Mouse (Mus musculus) brown adipose tissue, adult 24 weeks (tissue): ENCODE results near the gene Lrguk. TPM values are rescaled to one million over a fixed set of nuclear protein-coding genes. Genes with fewer than 3 reads are reported as not detected.

ENCODE experiments used
- H3K27ac ChIP-seq: fragments of 200-500 bp; replicated peaks from 2 replicates; pipeline ENCODE4 v1.5.1; 2012; ENCODE audit warnings: low read depth, mild to moderate bottlenecking, low read length
- H3K4me1 ChIP-seq: fragments of 200-500 bp; 2 replicates; pipeline ENCODE4 v1.6.1; 2012; ENCODE audit warnings: low read length, mixed read lengths; ENCODE audit not compliant: control insufficient read depth, insufficient read depth, insufficient read length
- H3K4me3 ChIP-seq: fragments of 200-500 bp; 2 replicates; pipeline ENCODE4 v1.5.1; 2012; ENCODE audit warnings: low read depth, mild to moderate bottlenecking, low read length, moderate library complexity; ENCODE audit not compliant: insufficient read depth
- polyA plus RNA-seq: library from polyadenylated mRNA; stranded (reverse); fragments of >200 nt; gene quantifications from 2 replicates; pipeline ENCODE4 v1.2.4, GENCODE M21; 2012; ENCODE audit not compliant: missing spikeins, insufficient read depth, insufficient read length

Gene Lrguk
- not detected in 2 replicates for polyA plus RNA-seq

DNA sequence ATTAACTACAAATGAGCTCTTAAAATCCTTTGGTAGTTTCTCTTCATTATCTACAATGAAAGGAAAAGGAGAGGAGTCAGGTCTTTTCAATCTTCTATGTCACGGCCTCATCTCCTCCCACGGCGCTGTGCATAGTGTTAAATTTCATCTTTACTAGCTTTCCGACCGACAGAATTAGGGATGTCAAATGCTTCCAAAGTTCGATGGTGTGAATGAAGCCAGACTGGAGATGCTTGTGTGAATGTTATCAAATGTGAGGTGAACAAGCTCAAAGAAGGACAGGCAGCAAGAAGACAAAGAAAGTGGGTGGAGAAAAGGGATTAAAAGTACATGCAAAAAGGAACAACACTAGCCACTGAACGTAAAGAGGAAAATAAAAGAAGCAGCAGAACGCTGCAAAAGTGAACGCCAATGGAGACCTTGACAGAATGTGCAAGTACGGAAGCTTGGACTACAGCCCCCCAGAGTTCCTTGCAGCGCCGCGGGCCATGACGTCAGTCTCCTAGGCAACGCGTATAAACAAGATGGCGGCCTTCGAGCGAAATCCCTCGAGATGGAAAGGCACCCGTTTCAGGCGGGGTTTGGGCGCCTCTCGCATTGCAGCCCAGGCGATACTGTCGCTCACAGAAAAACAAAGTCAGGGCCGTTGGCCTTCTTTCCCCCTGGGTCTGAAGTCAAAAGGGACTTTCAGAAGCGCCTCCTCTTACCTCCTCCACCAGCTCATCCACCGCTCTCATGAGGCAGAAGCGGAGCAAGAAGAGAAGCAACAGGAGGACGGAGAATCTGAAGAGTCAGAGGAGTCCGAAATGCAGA is at the start of gene Lrguk:
Lrguk (plus strand) TSS at position 516 of the 813 bp plus-strand sequence.
- H3K4me1 ChIP-seq = no peaks in the 10 kb centered on the region
- peak within 1 kb of the TSS; percentile 71 for H3K4me3 ChIP-seq
- no peak within 1 kb of the TSS for H3K27ac ChIP-seq

DNA sequence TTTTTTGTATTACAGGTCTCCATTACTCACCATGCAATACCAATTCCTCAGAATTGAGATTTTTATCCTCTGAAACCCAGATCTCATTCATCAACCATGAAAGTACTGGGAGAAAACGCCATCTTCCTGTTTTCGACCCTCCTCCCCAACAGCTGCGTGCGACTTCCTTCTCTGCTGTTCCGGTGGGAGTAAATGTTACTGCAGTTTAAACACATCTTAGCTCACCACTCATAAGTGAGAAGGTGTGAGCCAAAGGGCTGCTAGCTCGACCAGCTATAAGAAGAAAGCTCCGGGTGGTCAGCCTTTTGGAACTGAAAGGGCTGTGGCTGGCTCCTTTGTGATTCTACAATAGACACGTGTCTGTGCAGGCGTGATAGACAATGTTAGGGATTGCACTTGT is 46.5 kb upstream of the Lrguk start:
- Histone ChIP-seq H3K4me1 (no peaks in the 10 kb centered on the region), H3K4me3 (no peak overlapping the region), H3K27ac (no peak overlapping the region)

DNA sequence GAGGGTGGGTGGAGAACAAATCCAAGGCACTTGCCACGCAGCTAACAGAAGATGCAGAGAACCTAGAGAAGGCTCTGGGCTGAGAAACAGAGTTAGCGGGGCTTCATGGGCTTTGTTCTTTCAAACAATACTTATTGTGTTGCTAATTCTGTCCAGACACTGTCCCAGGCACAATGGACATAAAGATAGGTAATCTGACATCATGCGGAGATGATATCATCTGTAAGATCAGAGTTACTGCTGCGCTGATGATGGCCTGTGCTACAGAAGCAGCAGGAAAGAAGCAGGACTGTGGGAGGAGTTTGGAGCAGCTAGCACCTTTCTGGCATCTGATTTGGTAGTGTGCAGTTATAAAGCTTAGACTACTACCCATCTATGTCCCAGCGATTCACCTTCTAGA is 42.1 kb upstream of the Lrguk start:
- Histone ChIP-seq H3K4me1 (no peaks in the 10 kb centered on the region), H3K27ac (no peak overlapping the region), H3K4me3 (no peak overlapping the region)

GRCm38 (mm10) chr6:33992213-33993034 is 36.8 kb upstream of the Lrguk start:
- no peak overlapping the region for H3K4me3 ChIP-seq
- H3K4me1 ChIP-seq = no peaks in the 10 kb centered on the region
- no peak overlapping the region for H3K27ac ChIP-seq

DNA sequence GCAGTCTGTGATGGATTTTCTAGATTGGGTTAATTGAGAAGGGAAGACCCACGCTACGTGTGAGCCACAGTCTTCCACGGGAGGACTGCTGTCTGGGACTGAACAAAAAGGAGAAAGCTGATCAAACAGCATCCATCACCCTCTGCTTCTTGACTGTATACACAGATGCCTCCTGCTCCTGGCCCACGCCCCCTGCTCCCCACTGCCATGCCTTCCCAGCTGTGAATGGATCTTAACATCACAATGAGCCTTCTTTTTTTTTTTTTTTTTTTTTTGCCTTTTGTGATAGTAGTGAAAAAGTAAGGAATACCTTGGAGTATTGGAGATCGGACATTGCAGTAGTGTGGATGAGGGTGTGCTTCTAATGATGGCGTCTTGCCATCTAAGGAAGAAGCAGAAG is 35.4 kb upstream of the Lrguk start:
- Histone ChIP-seq H3K4me1 (no peaks in the 10 kb centered on the region), H3K4me3 (no peak overlapping the region), H3K27ac (no peak overlapping the region)

- Histone ChIP-seq H3K27ac (no peak overlapping the region), H3K4me3 (no peak overlapping the region), H3K4me1 (no peaks in the 10 kb centered on the region)
These were observed 30.7 kb upstream of the Lrguk start for GRCm38 (mm10) chr6:33998590-33998989.

GRCm38 (mm10) chr6:33999530-33999929 is 29.7 kb upstream of the Lrguk start:
- no peaks in the 10 kb centered on the region for H3K4me1 ChIP-seq
- no peak overlapping the region for H3K27ac ChIP-seq
- H3K4me3 ChIP-seq = no peak overlapping the region

DNA sequence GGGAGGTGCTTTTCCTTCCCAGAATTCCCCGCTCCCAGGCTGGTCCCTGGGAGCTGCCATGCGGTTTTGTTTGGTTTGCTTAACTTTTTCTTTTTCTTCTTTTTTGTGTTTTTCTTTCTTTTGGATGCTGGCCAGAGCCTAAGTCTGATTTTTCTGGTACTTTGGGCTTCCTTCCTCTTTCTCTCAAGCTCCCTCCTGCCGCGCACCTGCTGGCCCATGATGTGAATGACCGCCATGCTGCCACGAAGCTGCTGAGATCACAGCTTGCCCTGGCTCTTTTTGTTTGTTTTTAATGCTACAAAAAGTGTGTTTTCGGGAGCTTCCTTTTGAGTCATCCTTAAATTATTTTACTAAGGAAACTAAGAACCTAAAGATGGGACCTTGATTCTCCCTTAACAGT is 28.6 kb upstream of the Lrguk start:
- Histone ChIP-seq H3K27ac (no peak overlapping the region), H3K4me3 (no peak overlapping the region), H3K4me1 (no peaks in the 10 kb centered on the region)

DNA sequence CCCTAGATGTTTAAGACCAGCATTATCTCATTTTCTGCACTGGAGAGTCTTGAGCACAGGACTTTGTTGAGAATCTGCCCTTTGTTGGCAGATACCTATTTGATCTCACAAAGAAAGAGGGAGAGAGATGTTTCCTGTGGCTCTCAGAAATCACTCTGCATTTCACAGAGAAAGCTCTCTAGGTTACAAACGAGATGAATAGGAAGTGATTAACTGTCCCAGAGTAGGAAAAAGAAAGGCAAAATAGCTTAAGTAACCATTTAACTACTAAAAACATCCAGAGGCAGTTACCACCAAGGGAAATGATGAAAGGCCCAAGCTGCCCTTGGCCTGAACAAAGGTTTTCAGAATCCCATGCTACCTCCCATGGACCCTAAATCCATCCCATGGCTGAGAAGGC is 26.2 kb upstream of the Lrguk start:
- Histone ChIP-seq H3K4me1 (no peaks in the 10 kb centered on the region), H3K4me3 (no peak overlapping the region), H3K27ac (no peak overlapping the region)

GRCm38 (mm10) chr6:34013469-34013868 is 15.8 kb upstream of the Lrguk start:
- no peak overlapping the region for H3K27ac ChIP-seq
- no peaks in the 10 kb centered on the region for H3K4me1 ChIP-seq

DNA sequence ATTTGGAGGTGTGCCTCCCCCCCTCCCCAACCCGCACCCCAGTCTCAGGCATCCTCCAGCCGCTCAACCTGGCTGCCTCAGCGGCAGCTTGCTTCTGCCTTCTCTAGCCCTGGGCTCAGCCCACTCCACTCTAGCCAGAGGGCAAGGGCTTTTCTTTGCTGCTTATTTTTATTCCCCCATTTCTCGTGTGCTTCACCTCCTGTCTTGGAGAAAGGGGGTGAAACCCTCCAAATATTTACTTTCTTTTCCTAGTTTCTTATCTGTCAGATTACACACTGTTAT is 439 bp downstream of the Lrguk start:
- Histone ChIP-seq H3K4me1 (no peaks in the 10 kb centered on the region), H3K4me3 (peak overlapping the region; percentile 71), H3K27ac (no peak overlapping the region)

More at GRCm38 (mm10) chr6:34013469-34013868, 15.8 kb upstream of the Lrguk start:
- H3K4me3 ChIP-seq = no peak overlapping the region

GRCm38 (mm10) chr6:34034096-34034495 is 4.8 kb downstream of the Lrguk start:
- H3K4me1 ChIP-seq = no peaks in the 10 kb centered on the region

GRCm38 (mm10) chr6:34034577-34035461 is 5.6 kb downstream of the Lrguk start:
- no peaks in the 10 kb centered on the region for H3K4me1 ChIP-seq
- H3K27ac ChIP-seq = no peak overlapping the region
- H3K4me3 ChIP-seq = no peak overlapping the region

More at GRCm38 (mm10) chr6:34034096-34034495, 4.8 kb downstream of the Lrguk start:
- Histone ChIP-seq H3K27ac (no peak overlapping the region), H3K4me3 (no peak overlapping the region)

DNA sequence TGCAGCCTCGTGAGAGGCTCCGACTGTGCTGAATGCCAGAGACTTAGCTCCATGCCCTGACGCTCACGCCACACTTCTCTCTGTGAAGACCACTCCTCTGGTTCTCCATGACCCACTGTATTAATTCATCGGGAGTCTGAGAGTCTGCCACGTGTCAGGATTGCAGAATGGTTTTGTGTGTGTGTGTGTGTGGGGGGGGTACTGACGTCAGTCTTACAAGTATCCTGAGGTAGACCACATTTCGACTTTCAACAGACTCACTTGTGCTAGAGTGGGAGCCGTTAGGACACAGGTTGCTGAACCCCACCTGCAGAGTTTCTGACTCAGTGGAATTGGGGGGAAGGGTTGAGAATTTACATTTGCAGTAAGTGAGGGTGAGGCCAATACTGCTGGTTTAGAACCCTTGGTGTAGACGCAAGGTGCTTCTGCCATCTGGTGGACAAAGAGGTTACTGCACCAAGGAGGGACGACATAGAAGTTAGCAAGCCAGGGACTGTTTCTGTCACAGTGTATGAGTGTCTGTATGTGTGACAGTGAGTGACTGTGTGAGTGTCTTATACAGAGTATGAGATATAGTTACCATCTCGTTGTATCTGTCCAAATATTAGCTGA is 11.5 kb downstream of the Lrguk start:
- no peaks in the 10 kb centered on the region for H3K4me1 ChIP-seq
- H3K27ac ChIP-seq = no peak overlapping the region
- no peak overlapping the region for H3K4me3 ChIP-seq
